Mouse (Mus musculus) spleen, postnatal 14 days (tissue): Measurements from ENCODE around the gene Slx4ip.

ENCODE experiments used
- DNase-seq, 2 experiments: peaks; one replicate each; pipeline ENCODE4 v3.0.0; 2021 to 2022; ENCODE audit warnings: low spot score in 2 of 2

Slx4ip gene

GRCm38 (mm10) chr2:137099211-137099734 lies 208.3 kb downstream of the Slx4ip start:
- DNase-seq: no peak

GRCm38 (mm10) chr2:137101074-137101473 lies 210.1 kb downstream of the Slx4ip start:
- no peak for DNase-seq

GRCm38 (mm10) chr2:137107203-137107602 lies 216.2 kb downstream of the Slx4ip start:
- no peak for DNase-seq

GRCm38 (mm10) chr2:137107946-137108345 lies 216.9 kb downstream of the Slx4ip start:
- DNase-seq: no peak

- DNase-seq: no peak
These were observed 218.5 kb downstream of the Slx4ip start for GRCm38 (mm10) chr2:137109321-137110213.

- DNase-seq: no peak
These were observed 219.3 kb downstream of the Slx4ip start for GRCm38 (mm10) chr2:137110214-137110898.

GRCm38 (mm10) chr2:137113288-137114061 lies 222.5 kb downstream of the Slx4ip start:
- no peak for DNase-seq

GRCm38 (mm10) chr2:137114248-137115096 lies 223.5 kb downstream of the Slx4ip start:
- peak in 1 of 2 experiments; percentile 25 for DNase-seq

GRCm38 (mm10) chr2:137115241-137116024 lies 224.4 kb downstream of the Slx4ip start:
- no peak for DNase-seq

GRCm38 (mm10) chr2:137116025-137116674 lies 225.1 kb downstream of the Slx4ip start, which contains the start of gene Jag1:
TSS of gene Jag1 (minus strand) at chr2:137116644.
- DNase-seq: no peak

- DNase-seq: peak; percentile 28 to 40
These were observed 225.8 kb downstream of the Slx4ip start for GRCm38 (mm10) chr2:137116675-137117320.

GRCm38 (mm10) chr2:137117321-137117690 lies 226.3 kb downstream of the Slx4ip start:
- peak; percentile 21 to 44 for DNase-seq
